Mouse (Mus musculus) embryonic facial prominence, embryonic 14.5 days (tissue): ENCODE measurements around the gene Ep400. TPM values are rescaled to one million over a fixed set of nuclear protein-coding genes. Genes with fewer than 3 reads are reported as not detected.

Experiments used
- ATAC-seq: fragments of 200-750 bp; cut with Nextera tagmentation; 2 replicates; pipeline ENCODE4 v1.8.0; 2017; ENCODE audit warnings: low read depth, moderate number of reproducible peaks, moderate TSS enrichment
- DNase-seq: peaks from one replicate; pipeline ENCODE4 v3.0.0-alpha.2; 2015; ENCODE audit warnings: low spot score
- H3K27ac ChIP-seq: fragments of 300-500 bp; sonication (generic); replicated peaks from 2 replicates; pipeline ENCODE4 v1.5.1; 2014; ENCODE audit warnings: low read depth, mild to moderate bottlenecking, low read length, moderate library complexity
- H3K27me3 ChIP-seq: fragments of 300-500 bp; sonication (generic); replicated peaks from 2 replicates; pipeline ENCODE4 v1.6.1; 2014; ENCODE audit warnings: low read length; ENCODE audit not compliant: control insufficient read depth, insufficient read depth
- H3K36me3 ChIP-seq: fragments of 300-500 bp; sonication (generic); 2 replicates; pipeline ENCODE4 v1.6.1; 2014; ENCODE audit warnings: low read length, mixed read lengths; ENCODE audit not compliant: control insufficient read depth, insufficient read depth
- H3K4me1 ChIP-seq: fragments of 300-500 bp; sonication (generic); 2 replicates; pipeline ENCODE4 v1.6.1; 2014; ENCODE audit warnings: antibody characterized with exemption, low read length; ENCODE audit not compliant: control insufficient read depth, insufficient read depth
- H3K4me2 ChIP-seq: fragments of 300-500 bp; sonication (generic); 2 replicates; pipeline ENCODE4 v1.6.1; 2014; ENCODE audit warnings: low read depth, mild to moderate bottlenecking, low read length, moderate library complexity, mixed read lengths
- H3K4me3 ChIP-seq: fragments of 300-500 bp; sonication (generic); 2 replicates; pipeline ENCODE4 v1.5.1; 2014; ENCODE audit warnings: low read depth, mild to moderate bottlenecking, low read length
- H3K9ac ChIP-seq: fragments of 300-500 bp; sonication (generic); 2 replicates; pipeline ENCODE4 v1.6.1; 2014; ENCODE audit warnings: low read depth, mild to moderate bottlenecking, low read length, moderate library complexity, mixed read lengths
- H3K9me3 ChIP-seq: fragments of 300-500 bp; sonication (generic); 2 replicates; pipeline ENCODE4 v1.6.1; 2016; ENCODE audit warnings: low read length; ENCODE audit not compliant: control insufficient read depth
- WGBS: fragments of 180-500 bp; shearing (Covaris S2); extraction: QIAGEN DNeasy Blood & Tissue Kit; methylation state at CpG from one replicate; pipeline ENCODE4 v1.1.7; 2014; 5-methylcytosine and 5-hydroxymethylcytosine counted together
- polyA plus RNA-seq: library from polyadenylated mRNA; unstranded; fragments of >200 nt; fragmentation: Nextera tagmentation; extraction: Ambion mirVana; gene quantifications from 2 replicates; pipeline ENCODE4 v1.2.1, GENCODE M21; 2014

The Ep400 gene
- polyA plus RNA-seq, 1 experiment from 2014 or later, result 35.6 TPM

DNA sequence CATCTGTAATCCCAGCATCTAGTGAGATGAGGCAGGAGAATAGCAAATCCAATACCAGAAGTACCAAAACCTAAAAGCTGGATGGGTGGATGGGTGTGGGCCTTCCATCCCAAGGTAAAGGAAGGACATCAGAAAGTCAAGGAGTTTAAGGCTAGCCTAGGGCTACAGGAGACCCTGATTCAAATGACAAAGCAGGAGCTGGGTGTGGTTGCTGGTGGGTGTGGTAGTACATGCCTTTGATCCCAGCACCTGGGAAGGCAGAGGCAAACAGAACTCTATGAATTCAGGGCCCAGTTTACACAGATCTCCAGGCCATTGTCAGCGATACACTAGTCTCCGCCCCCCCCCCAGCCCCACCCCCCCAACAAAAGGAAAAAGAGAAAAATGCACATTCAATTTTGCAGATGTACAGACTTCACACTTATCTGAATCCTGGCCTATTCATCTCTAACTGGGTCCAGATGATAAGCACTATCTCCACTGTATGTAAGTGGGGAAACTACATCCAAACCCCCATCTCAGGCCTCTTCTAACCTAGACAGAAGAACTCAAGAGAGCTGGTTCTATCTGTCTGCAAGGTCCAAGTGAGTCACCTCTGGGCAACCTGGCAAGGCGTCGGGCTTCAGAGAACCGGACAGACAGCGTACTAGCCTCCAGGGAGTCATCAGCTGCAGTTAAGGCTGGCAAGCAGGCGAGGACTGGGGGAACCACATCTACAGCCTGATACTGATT lies 33.7 kb upstream of the Ep400 start:
- DNase-seq (no peak), ATAC-seq (no peak)
- H3K27ac ChIP-seq, result no peak overlapping the region
- H3K4me1 ChIP-seq, result peaks cover 9% of the 10 kb centered on the region
- H3K9ac ChIP-seq, result no peak overlapping the region
- no peak overlapping the region for H3K4me3 ChIP-seq
- 77% methylated on average over 7 of the region's 7 CpGs for WGBS
- H3K27me3 ChIP-seq, result no peaks in the 10 kb centered on the region
- peaks cover 52% of the 10 kb centered on the region for H3K36me3 ChIP-seq
- no peaks in the 10 kb centered on the region for H3K9me3 ChIP-seq
- no peak overlapping the region for H3K4me2 ChIP-seq

DNA sequence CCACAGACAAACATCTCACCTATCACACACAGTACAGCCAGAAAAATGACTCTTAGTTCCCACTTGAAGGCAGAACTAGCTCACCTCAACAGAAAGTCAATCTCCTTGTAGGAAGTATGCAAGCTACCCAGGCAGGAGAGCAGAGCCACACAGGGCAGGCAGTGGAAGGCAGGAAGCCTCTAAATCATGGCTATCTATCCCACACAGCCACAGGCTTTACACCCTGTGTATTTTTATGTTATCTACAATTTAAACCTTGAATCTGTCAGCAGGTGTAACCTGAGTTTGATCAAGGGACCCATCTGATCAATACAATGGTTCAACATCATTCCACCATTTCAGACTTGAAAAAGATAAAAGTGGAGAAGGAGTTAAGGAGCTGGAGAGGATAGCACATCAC lies 32.3 kb upstream of the Ep400 start:
- Histone ChIP-seq H3K9me3 (no peaks in the 10 kb centered on the region), H3K27ac (no peak overlapping the region), H3K36me3 (peaks cover 66% of the 10 kb centered on the region), H3K4me3 (no peak overlapping the region), H3K4me1 (peaks cover 6% of the 10 kb centered on the region), H3K4me2 (no peak overlapping the region), H3K27me3 (no peaks in the 10 kb centered on the region), H3K9ac (no peak overlapping the region)
- DNase-seq (no peak), ATAC-seq (no peak)

DNA sequence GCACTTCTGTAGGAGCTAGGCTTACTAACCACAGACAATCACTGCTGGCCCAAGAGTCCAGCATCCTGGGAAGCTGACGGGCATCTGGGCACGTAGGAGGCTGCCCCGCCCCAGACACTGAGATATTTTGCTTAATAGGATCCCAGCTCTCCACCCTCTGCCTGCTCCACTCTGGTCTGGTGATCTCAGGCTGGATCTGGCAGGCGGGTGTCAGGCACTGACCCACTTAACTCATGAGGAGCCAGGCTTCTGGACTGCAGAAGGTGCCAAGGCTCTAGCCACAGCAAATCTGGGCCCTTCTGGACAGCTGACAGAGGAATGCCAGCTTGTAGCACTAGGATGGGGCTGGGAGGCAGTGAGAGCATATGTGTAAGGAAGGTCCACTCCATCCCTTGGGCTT lies 31.7 kb upstream of the Ep400 start:
- WGBS, result 82% methylated on average over 4 of the region's 4 CpGs
- no peak for ATAC-seq
- Histone ChIP-seq H3K4me1 (peaks cover 2% of the 10 kb centered on the region; the same call in 1 of the 2 replicates), H3K27me3 (no peaks in the 10 kb centered on the region), H3K4me2 (no peak overlapping the region), H3K27ac (no peak overlapping the region), H3K9me3 (no peaks in the 10 kb centered on the region), H3K4me3 (no peak overlapping the region), H3K36me3 (peaks cover 72% of the 10 kb centered on the region), H3K9ac (no peak overlapping the region)
- no peak for DNase-seq

DNA sequence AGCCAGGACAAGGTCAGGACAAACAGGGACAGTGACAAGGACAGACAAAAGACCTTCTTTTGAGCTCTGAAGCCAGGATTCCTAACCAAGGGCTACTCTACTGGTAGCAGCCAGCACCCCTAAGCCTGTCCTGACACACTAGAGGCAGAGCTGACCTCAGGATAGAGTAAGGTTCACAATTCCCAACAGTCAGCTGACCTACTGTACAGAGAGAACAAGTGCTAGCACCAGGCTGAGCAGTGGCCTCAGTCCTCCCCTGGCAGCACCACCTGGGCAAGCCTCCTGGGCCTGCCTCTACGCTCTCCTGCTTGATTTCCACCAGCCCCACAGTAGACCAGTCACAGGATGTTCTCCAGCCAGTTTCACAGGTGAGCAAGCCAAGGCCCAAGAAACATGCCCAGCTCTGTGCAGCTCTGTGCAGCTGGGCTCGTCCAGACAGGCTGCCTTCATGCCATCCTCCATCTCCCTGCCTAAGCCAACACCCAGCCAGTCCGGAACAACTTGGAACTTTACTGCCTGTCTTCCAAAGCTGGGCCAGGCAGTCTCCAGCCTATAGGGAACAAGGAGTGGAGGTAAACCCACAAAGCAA lies 30.6 kb upstream of the Ep400 start:
- Histone ChIP-seq H3K9ac (no peak overlapping the region), H3K9me3 (no peaks in the 10 kb centered on the region), H3K36me3 (peaks cover 82% of the 10 kb centered on the region), H3K4me2 (no peak overlapping the region), H3K4me3 (no peak overlapping the region), H3K4me1 (peaks cover 2% of the 10 kb centered on the region; the same call in 1 of the 2 replicates), H3K27me3 (no peaks in the 10 kb centered on the region), H3K27ac (no peak overlapping the region)
- ATAC-seq (peak; percentile 42), DNase-seq (peak; percentile 11)
- 78% methylated on average over 3 of the region's 3 CpGs for WGBS

DNA sequence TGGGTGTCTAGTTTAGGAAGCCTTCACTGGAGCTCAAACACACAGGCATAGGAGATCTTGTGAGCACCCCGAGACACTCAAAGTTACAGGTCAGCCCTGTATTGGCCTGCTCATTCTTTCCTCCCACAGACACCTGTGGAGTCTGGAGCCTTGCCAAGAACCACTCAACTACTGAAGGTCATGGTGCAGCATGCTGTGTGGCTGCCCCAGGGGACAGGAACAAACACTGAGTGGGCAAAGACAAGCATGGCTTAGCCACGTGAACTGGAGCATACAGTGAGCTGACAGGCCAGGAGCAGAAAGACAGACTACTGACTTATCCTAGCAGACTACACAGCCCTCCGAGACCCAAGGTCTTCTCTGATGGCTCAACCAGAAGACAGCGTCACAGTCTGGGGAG lies 27.2 kb upstream of the Ep400 start:
- ATAC-seq, result no peak
- Histone ChIP-seq H3K4me2 (no peak overlapping the region), H3K36me3 (peaks cover 92% of the 10 kb centered on the region)

DNA sequence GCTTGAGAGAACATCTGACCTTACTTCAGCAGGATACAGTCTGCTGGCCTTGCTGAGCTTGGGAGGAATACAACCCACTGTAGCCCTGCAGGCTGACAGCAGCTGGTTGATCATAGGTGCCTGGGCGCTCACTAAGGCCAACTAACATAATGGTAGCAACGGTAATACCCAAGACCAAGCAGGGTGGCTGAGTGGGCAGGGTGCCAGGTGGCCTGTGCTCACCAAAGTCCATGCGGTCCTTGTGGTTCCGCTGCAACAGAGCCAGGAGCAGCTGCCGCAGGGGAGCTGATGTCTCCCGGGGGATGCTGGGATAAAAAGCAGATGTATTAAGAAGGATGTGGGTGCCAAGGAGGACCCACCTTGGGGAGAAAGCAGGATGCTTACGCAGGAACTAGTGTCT lies 23.8 kb upstream of the Ep400 start:
- DNase-seq (no peak), ATAC-seq (no peak)
- H3K4me2 ChIP-seq, result no peak overlapping the region
- no peak overlapping the region for H3K27ac ChIP-seq
- no peak overlapping the region for H3K9ac ChIP-seq
- no peak overlapping the region for H3K4me3 ChIP-seq
- no peaks in the 10 kb centered on the region for H3K9me3 ChIP-seq
- H3K36me3 ChIP-seq, result peaks cover 99% of the 10 kb centered on the region
- WGBS, result 93% methylated on average over 7 of the region's 7 CpGs
- H3K27me3 ChIP-seq, result no peaks in the 10 kb centered on the region
- no peaks in the 10 kb centered on the region for H3K4me1 ChIP-seq

More for the DNA sequence above, 27.2 kb upstream of the Ep400 start:
- WGBS, result 67% methylated on average over 4 of the region's 4 CpGs
- Histone ChIP-seq H3K27me3 (no peaks in the 10 kb centered on the region), H3K27ac (no peak overlapping the region), H3K4me1 (peaks cover 2% of the 10 kb centered on the region; the same call in 1 of the 2 replicates), H3K9ac (no peak overlapping the region), H3K9me3 (no peaks in the 10 kb centered on the region), H3K4me3 (no peak overlapping the region)
- peak; percentile 19 for DNase-seq

GRCm38 (mm10) chr5:110788684-110789083 lies 18.2 kb upstream of the Ep400 start:
- peak; percentile 62; the same call in 1 of the 2 replicates for ATAC-seq
- H3K27me3 ChIP-seq, result no peaks in the 10 kb centered on the region
- no peaks in the 10 kb centered on the region for H3K9me3 ChIP-seq
- H3K4me1 ChIP-seq, result no peaks in the 10 kb centered on the region
- H3K9ac ChIP-seq, result no peak overlapping the region
- 51% methylated on average over 5 of the region's 5 CpGs for WGBS
- peak; percentile 49 for DNase-seq
- H3K36me3 ChIP-seq, result peaks cover 90% of the 10 kb centered on the region
- no peak overlapping the region for H3K4me3 ChIP-seq
- H3K4me2 ChIP-seq, result no peak overlapping the region
- H3K27ac ChIP-seq, result no peak overlapping the region

DNA sequence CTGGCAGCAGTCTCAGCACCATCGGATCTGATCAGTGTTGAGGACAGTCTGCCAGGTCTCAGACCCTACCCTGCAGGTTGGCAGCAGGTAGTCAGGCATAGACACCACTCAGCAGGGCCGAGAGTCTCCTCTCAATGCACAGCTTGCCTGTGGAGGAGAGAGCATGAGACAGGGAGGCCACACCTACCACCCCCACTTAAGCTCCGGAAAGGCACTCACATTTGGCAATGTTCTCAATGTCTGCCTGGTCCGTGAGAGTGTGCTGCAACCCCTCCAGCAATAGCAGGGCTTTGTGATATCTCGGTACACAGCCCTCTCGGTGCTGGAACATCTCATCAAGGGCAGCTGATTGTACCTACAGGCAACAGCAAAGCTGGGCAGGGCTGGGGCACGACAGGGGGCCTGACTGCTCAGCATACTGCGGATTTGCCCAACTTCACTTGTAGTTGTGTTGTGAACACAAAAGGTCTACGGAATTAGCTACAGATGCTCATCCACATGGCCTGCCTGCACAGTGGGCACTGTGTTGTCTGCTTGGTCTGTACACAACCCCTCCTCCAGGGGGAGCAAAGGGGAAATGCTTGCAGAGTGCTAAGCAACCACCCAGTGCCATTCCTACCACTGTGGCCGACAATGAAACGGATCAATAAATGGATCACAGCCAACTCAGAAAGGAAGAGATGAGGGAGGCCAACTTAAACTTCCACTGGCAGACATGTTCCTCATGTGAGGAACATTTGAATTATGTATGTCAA lies 15.7 kb upstream of the Ep400 start:
- Histone ChIP-seq H3K36me3 (peaks cover 66% of the 10 kb centered on the region), H3K27ac (no peak overlapping the region), H3K9ac (no peak overlapping the region), H3K9me3 (no peaks in the 10 kb centered on the region), H3K4me1 (no peaks in the 10 kb centered on the region), H3K4me3 (no peak overlapping the region), H3K27me3 (no peaks in the 10 kb centered on the region), H3K4me2 (no peak overlapping the region)
- DNase-seq (no peak), ATAC-seq (no peak)
- 85% methylated on average over 11 of the region's 11 CpGs for WGBS
